Mouse (Mus musculus) adipose tissue, adult 10 weeks (tissue): ENCODE results near the gene Olfr360. TPM values are rescaled to one million over a fixed set of nuclear protein-coding genes. Genes with fewer than 3 reads are reported as not detected.

Experiments used
- polyA plus RNA-seq: library from polyadenylated mRNA; stranded (reverse); fragments of 350-450 nt; fragmentation: Illumina TruSeq; extraction: RNeasy Lipid Tissue Mini Kit (QIAGEN cat#74804); gene quantifications from one replicate; pipeline ENCODE4 v1.2.3, GENCODE M21; 2014; ENCODE audit warnings: low read depth, low replicate concordance

Olfr360 gene
- not detected for polyA plus RNA-seq

DNA sequence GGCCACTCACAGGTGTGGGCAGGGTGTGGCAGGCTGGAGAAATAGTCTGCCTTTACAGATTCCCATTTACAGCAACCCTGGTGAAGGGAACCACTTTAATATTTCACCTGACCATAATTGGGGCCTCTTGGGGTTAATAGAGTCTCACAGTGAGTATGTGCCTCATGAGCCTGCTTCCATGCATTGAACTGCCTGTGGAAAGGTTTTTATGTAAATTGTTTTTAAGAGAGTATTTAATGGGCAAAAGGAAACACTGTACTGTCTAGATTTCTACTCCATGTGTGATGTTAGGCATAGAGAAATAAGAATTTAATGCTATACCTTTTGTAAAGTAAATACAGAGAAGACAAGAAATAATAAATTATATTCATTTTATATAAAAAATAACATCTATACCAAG, at the start of gene Olfr360:
Gene Olfr360 (plus strand): TSS at position 301 of the 400 bp plus-strand sequence.

GRCm38 (mm10) chr2:37089190-37089589, 23.6 kb downstream of the Olfr360 start, which contains the start of gene Olfr361:
Gene Olfr361 (minus strand): TSS chr2:37089290.

DNA sequence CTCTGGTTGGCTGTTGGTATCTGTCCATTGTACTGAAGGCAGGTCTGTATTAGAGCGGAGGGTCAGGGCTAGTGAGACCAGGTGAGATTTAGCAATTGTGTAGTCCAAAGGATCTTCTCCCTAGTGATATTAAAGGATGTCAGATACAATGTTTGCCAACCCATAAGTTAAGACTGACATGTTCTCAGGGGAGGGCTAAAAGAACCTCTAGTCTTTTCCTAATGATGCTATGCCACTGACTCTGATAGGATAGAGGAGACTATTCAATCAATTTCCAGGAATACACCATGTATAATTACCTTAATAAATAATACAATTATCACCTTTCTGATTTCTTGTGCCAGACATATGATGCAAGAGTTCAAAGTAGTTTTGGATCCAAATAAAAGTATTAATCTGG, 52.3 kb downstream of the Olfr360 start, which contains the start of gene Olfr362:
Gene Olfr362 (minus strand): TSS at position 101 of the 400 bp plus-strand sequence.

Other genes with a start within 250 kb of the Olfr360 start
- not detected for gene Olfr3, start 248.7 kb upstream of the Olfr360 start, polyA plus RNA-seq
- gene Olfr350, start 219.4 kb upstream of the Olfr360 start, polyA plus RNA-seq = not detected
- gene Olfr351, start 203.1 kb upstream of the Olfr360 start, polyA plus RNA-seq = not detected
- gene Olfr352, start 197.3 kb upstream of the Olfr360 start, polyA plus RNA-seq = not detected
- gene Olfr353, start 172.8 kb upstream of the Olfr360 start, polyA plus RNA-seq = not detected
- not detected for gene Olfr354, start 160.1 kb upstream of the Olfr360 start, polyA plus RNA-seq
- not detected for gene Olfr355, start 136.8 kb upstream of the Olfr360 start, polyA plus RNA-seq
- gene Olfr356, start 128.6 kb upstream of the Olfr360 start, polyA plus RNA-seq = not detected
- not detected for gene Olfr357, start 71.9 kb upstream of the Olfr360 start, polyA plus RNA-seq
- gene Olfr358, start 56.4 kb upstream of the Olfr360 start, polyA plus RNA-seq = not detected
- not detected for gene Olfr361, start 23.5 kb downstream of the Olfr360 start, polyA plus RNA-seq
- not detected for gene Olfr362, start 52.2 kb downstream of the Olfr360 start, polyA plus RNA-seq
- gene Olfr364-ps1, start 73.6 kb downstream of the Olfr360 start, polyA plus RNA-seq = not detected
- not detected for gene Olfr365, start 122.5 kb downstream of the Olfr360 start, polyA plus RNA-seq
- not detected for gene Olfr366, start 145.8 kb downstream of the Olfr360 start, polyA plus RNA-seq